Mouse (Mus musculus): ENCODE measurements around the gene Gm867. TPM values are rescaled to one million over a fixed set of nuclear protein-coding genes. Genes with fewer than 3 reads are reported as not detected.

The Gm867 gene
- total and polyA plus RNA-seq, 2 experiments from 2014 or later: 0.73 to 2.3 TPM

DNA sequence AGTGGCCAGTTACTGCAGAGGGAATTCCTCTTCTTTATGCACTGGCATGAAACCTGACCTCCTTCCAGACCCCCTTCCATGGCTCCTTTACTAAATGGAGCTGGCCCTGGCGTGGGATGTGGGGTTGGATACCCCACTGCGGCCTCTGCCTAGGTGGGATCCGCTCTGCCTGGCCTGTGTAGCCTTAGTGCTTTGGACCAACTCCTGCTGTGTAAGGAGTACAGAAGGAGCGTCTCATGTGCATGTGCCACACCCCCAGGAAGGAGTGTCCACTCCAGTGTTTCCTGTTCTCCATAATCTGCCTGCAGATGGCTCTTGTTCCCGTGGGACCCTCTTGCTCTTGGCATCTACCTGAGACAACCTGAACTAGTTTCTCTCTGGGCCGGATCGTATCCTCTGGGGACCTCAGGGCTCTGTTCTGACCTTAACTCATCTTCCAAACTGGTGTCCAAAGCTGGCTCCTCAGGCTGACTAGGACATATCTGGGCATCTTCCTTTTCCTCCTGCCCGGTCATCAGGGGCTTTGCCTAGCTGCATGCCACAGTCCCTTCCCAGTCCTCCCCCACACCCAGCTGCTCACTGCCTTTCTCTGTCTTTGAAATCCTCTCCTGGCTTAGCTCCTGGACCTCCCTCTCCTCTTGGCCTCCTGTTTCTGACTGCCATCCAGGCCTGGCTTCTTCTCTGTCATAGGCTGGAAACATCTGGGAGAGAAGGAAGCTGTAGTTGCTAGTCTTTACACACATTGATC, 50.9 kb downstream of the Gm867 start:
- Histone ChIP-seq H3K36me3 (ENCODE audit: insufficient read depth, low read length) (0 out of 2 replicates have a peak, but pooled peaks cover 3% of the 10 kb centered on the region), H3K27ac (no peak overlapping the region), H3K27me3 (ENCODE audit: insufficient read depth, low read length) (no peaks in the 10 kb centered on the region), H3K4me1 (ENCODE audit: insufficient read depth, low read length) (peaks cover 4% of the 10 kb centered on the region), H3K4me3 (ENCODE audit: low read length) (no peak overlapping the region), H3K4me2 (ENCODE audit: low read depth, low read length) (no peak overlapping the region), H3K9ac (replicated peaks; ENCODE audit: low read length) (no peak overlapping the region), H3K9me3 (ENCODE audit: low read length) (no peaks in the 10 kb centered on the region)
- no peak for DNase-seq (ENCODE audit: low spot score)
- TF ChIP-seq CTCF (IDR thresholded peaks at IDR 0.05; ENCODE audit: low read depth): no peak
- ATAC-seq: no peak
- 48% methylated on average over 8 of the region's 8 CpGs for WGBS

Other genes with a start within 250 kb of the Gm867 start
- 92.9 and 96.4 TPM in 2 replicates for gene Cabin1, start 176.3 kb downstream of the Gm867 start, total RNA-seq (2014; rRNA removed)
- gene Cabin1, start 176.3 kb downstream of the Gm867 start, polyA plus RNA-seq (2015; fragmentation: Nextera tagmentation; extraction: Ambion mirVana): 30.1 and 33.6 TPM in 2 replicates
- gene Ddt, start 167.3 kb downstream of the Gm867 start, total RNA-seq (2014; rRNA removed): 63.6 and 67.4 TPM in 2 replicates
- 115 and 120 TPM in 2 replicates for gene Ddt, start 167.3 kb downstream of the Gm867 start, polyA plus RNA-seq (2015; fragmentation: Nextera tagmentation; extraction: Ambion mirVana)
- not detected in 2 replicates for gene Gm20441, start 159.7 kb downstream of the Gm867 start, total RNA-seq (2014; rRNA removed)
- gene Gm20441, start 159.7 kb downstream of the Gm867 start, polyA plus RNA-seq (2015; fragmentation: Nextera tagmentation; extraction: Ambion mirVana): not detected in 2 replicates
- gene Gstt3, start 159.3 kb downstream of the Gm867 start, total RNA-seq (2014; rRNA removed): 1.8 and 3.2 TPM in 2 replicates
- gene Gstt3, start 159.3 kb downstream of the Gm867 start, polyA plus RNA-seq (2015; fragmentation: Nextera tagmentation; extraction: Ambion mirVana): 2.8 and 4.2 TPM in 2 replicates
- 38.1 and 39.3 TPM in 2 replicates for gene Gstt1, start 142.1 kb downstream of the Gm867 start, total RNA-seq (2014; rRNA removed)
- 20.8 and 24.4 TPM in 2 replicates for gene Gstt1, start 142.1 kb downstream of the Gm867 start, polyA plus RNA-seq (2015; fragmentation: Nextera tagmentation; extraction: Ambion mirVana)
- gene Gstt4, start 118.1 kb downstream of the Gm867 start, total RNA-seq (2014; rRNA removed): not detected in 2 replicates
- not detected in 2 replicates for gene Gstt4, start 118.1 kb downstream of the Gm867 start, polyA plus RNA-seq (2015; fragmentation: Nextera tagmentation; extraction: Ambion mirVana)
- gene Gstt2, start 103.2 kb downstream of the Gm867 start, total RNA-seq (2014; rRNA removed): 2.1 and 10.2 TPM in 2 replicates
- 9.3 and 11.1 TPM in 2 replicates for gene Gstt2, start 103.2 kb downstream of the Gm867 start, polyA plus RNA-seq (2015; fragmentation: Nextera tagmentation; extraction: Ambion mirVana)
- gene Mif, start 80.4 kb downstream of the Gm867 start, total RNA-seq (2014; rRNA removed): 1,072 and 1,222 TPM in 2 replicates
- 1,792 and 1,891 TPM in 2 replicates for gene Mif, start 80.4 kb downstream of the Gm867 start, polyA plus RNA-seq (2015; fragmentation: Nextera tagmentation; extraction: Ambion mirVana)
- 0.79 and 1.8 TPM in 2 replicates for gene Derl3, start 47.3 kb downstream of the Gm867 start, total RNA-seq (2014; rRNA removed)
- gene Derl3, start 47.3 kb downstream of the Gm867 start, polyA plus RNA-seq (2015; fragmentation: Nextera tagmentation; extraction: Ambion mirVana): 0.63 and 0.74 TPM in 2 replicates
- 142 and 156 TPM in 2 replicates for gene Smarcb1, start 19.1 kb downstream of the Gm867 start, total RNA-seq (2014; rRNA removed)
- 197 and 199 TPM in 2 replicates for gene Smarcb1, start 19.1 kb downstream of the Gm867 start, polyA plus RNA-seq (2015; fragmentation: Nextera tagmentation; extraction: Ambion mirVana)
- gene Chchd10, start 7.5 kb downstream of the Gm867 start, total RNA-seq (2014; rRNA removed): 327 and 332 TPM in 2 replicates
- gene Chchd10, start 7.5 kb downstream of the Gm867 start, polyA plus RNA-seq (2015; fragmentation: Nextera tagmentation; extraction: Ambion mirVana): 304 and 312 TPM in 2 replicates
- 6.1 and 9.5 TPM in 2 replicates for gene Mmp11, start 4.2 kb downstream of the Gm867 start, total RNA-seq (2014; rRNA removed)
- gene Mmp11, start 4.2 kb downstream of the Gm867 start, polyA plus RNA-seq (2015; fragmentation: Nextera tagmentation; extraction: Ambion mirVana): 7.8 and 8.3 TPM in 2 replicates
- not detected in 2 replicates for gene Vpreb3, start 2.4 kb upstream of the Gm867 start, total RNA-seq (2014; rRNA removed)
- gene Vpreb3, start 2.4 kb upstream of the Gm867 start, polyA plus RNA-seq (2015; fragmentation: Nextera tagmentation; extraction: Ambion mirVana): 0.52 and 0.75 TPM in 2 replicates
- not detected in 2 replicates for gene Gm5134, start 13.8 kb upstream of the Gm867 start, total RNA-seq (2014; rRNA removed)
- not detected in 2 replicates for gene Gm5134, start 13.8 kb upstream of the Gm867 start, polyA plus RNA-seq (2015; fragmentation: Nextera tagmentation; extraction: Ambion mirVana)
- 6.8 and 7.9 TPM in 2 replicates for gene Zfp280b, start 92.0 kb upstream of the Gm867 start, total RNA-seq (2014; rRNA removed)
- gene Zfp280b, start 92.0 kb upstream of the Gm867 start, polyA plus RNA-seq (2015; fragmentation: Nextera tagmentation; extraction: Ambion mirVana): 10.0 and 10.5 TPM in 2 replicates
- not detected in 2 replicates for gene Slc5a4b, start 170.3 kb upstream of the Gm867 start, total RNA-seq (2014; rRNA removed)
- gene Slc5a4b, start 170.3 kb upstream of the Gm867 start, polyA plus RNA-seq (2015; fragmentation: Nextera tagmentation; extraction: Ambion mirVana): 0.08 TPM in 1 of 2 replicates, not detected in the other
- gene Slc5a4a, start 206.8 kb upstream of the Gm867 start, total RNA-seq (2014; rRNA removed): 0.07 TPM in 1 of 2 replicates, not detected in the other
- not detected in 2 replicates for gene Slc5a4a, start 206.8 kb upstream of the Gm867 start, polyA plus RNA-seq (2015; fragmentation: Nextera tagmentation; extraction: Ambion mirVana)